Mouse (Mus musculus): ENCODE data around the gene Arsb.

DNA sequence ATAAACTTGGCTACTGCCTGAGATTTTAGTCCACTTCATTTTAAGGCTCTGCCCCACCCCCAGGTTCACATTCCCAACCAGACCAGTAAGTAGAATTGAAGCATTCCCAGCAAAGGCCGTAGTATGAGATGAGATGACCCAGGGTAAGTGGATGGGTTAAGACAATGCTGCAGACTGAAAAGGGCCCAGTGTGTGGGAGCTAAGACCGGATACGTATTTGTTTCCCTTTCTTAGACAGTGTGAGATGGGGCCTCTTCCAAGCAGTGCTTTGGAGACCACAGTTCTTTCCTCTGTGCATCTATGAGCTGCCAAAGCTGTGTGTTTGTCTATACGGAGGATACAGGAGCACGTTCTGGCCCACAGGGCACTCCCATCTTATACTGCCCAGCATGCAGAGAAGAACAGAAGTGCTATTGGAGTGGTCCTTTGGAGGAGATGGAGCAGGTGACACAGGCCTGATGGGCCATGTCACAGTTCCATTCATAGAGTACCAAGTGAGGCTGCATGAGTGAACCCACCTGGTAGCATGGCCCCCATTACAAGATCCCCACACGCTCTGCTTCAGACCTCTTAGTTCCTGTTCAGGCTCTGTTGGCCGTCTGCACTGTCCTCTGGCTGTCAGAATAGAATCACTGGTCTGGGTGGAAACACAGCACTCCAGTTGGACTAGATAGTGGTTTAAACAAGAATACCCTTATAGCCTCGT lies 148.8 kb downstream of the Arsb start:
- TF ChIP-seq CTCF (IDR thresholded peaks at IDR 0.05; ENCODE audit: control insufficient read depth, insufficient read depth, low read length) (no peak), POLR2A (IDR thresholded peaks at IDR 0.05; ENCODE audit: borderline replicate concordance, control insufficient read depth, low read depth, low read length) (no peak)
